Mouse (Mus musculus) liver, embryonic 16.5 days (tissue): ENCODE measurements around the gene Grap2. TPM values are rescaled to one million over a fixed set of nuclear protein-coding genes. Genes with fewer than 3 reads are reported as not detected.

ENCODE experiments used
- ATAC-seq: fragments of 200-750 bp; cut with Nextera tagmentation; 2 replicates; pipeline ENCODE4 v1.8.0; 2017; ENCODE audit warnings: low read depth, mild to moderate bottlenecking, moderate number of reproducible peaks, moderate library complexity
- H3K27ac ChIP-seq: fragments of 300-500 bp; sonication (generic); 2 replicates; pipeline ENCODE4 v1.5.1; 2014; ENCODE audit warnings: mild to moderate bottlenecking, low read length
- H3K27me3 ChIP-seq: fragments of 300-500 bp; sonication (generic); 2 replicates; pipeline ENCODE4 v1.6.1; 2014; ENCODE audit warnings: low read depth, low read length, mixed read lengths; ENCODE audit not compliant: control insufficient read depth, insufficient read depth
- H3K36me3 ChIP-seq: fragments of 300-500 bp; sonication (generic); 2 replicates; pipeline ENCODE4 v1.6.1; 2014; ENCODE audit warnings: mild to moderate bottlenecking; ENCODE audit not compliant: control insufficient read depth, insufficient read depth
- H3K4me1 ChIP-seq: fragments of 300-500 bp; sonication (generic); 2 replicates; pipeline ENCODE4 v1.6.1; 2014; ENCODE audit warnings: low read depth, low read length, mixed read lengths; ENCODE audit not compliant: control insufficient read depth
- H3K4me2 ChIP-seq: fragments of 300-500 bp; sonication (generic); 2 replicates; pipeline ENCODE4 v1.6.1; 2014; ENCODE audit warnings: low read depth, low read length, mixed read lengths
- H3K4me3 ChIP-seq: fragments of 300-500 bp; sonication (generic); 2 replicates; pipeline ENCODE4 v1.5.1; 2014; ENCODE audit warnings: low read depth, mild to moderate bottlenecking, low read length
- H3K9ac ChIP-seq: fragments of 300-500 bp; sonication (generic); 2 replicates; pipeline ENCODE4 v1.6.1; 2014; ENCODE audit warnings: low read depth, low read length
- H3K9me3 ChIP-seq: fragments of 300-500 bp; sonication (generic); replicated peaks from 2 replicates; pipeline ENCODE4 v1.6.1; 2016; ENCODE audit warnings: low read length; ENCODE audit not compliant: control insufficient read depth
- WGBS: fragments of 180-500 bp; shearing (Covaris S2); extraction: QIAGEN DNeasy Blood & Tissue Kit; methylation state at CpG from one replicate; pipeline ENCODE4 v1.1.7; 2014; ENCODE audit not compliant: insufficient replicate concordance; 5-methylcytosine and 5-hydroxymethylcytosine counted together
- polyA plus RNA-seq: library from polyadenylated mRNA; unstranded; fragments of >200 nt; fragmentation: Nextera tagmentation; extraction: Ambion mirVana; gene quantifications from 2 replicates; pipeline ENCODE4 v1.2.1, GENCODE M21; 2015

The Grap2 gene
- polyA plus RNA-seq, 1 experiment from 2014 or later: 12.7 TPM

DNA sequence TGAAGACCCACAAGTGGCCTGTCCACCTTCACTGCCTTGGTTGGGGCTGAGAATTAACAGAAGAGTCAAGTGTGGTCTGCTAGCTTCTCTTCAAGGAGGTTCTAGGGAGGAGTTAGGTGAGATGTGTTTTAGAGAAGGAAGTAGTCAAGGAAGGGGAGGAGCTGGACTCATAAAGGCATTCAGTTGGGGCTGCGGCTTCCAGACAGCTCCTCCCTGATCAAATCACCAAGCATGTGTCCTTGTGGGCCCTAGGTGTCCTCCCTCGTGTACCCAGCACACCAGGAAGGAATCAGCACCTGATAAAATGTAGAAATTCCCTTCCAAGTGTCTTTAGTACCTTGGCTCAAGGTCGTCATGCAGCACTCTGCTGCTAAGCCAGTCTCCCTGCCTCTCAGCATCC is 28.3 kb upstream of the Grap2 start:
- H3K27ac ChIP-seq: no peak overlapping the region
- peaks cover 10% of the 10 kb centered on the region; the same call in 1 of the 2 replicates for H3K27me3 ChIP-seq
- no peak overlapping the region for H3K4me2 ChIP-seq
- WGBS: 22% methylated on average over 3 of the region's 3 CpGs
- H3K4me3 ChIP-seq: no peak overlapping the region
- no peaks in the 10 kb centered on the region for H3K36me3 ChIP-seq
- peak; percentile 48 for ATAC-seq
- no peaks in the 10 kb centered on the region for H3K9me3 ChIP-seq
- H3K4me1 ChIP-seq: peaks cover 5% of the 10 kb centered on the region
- no peak overlapping the region for H3K9ac ChIP-seq

- Histone ChIP-seq H3K36me3 (no peaks in the 10 kb centered on the region), H3K9ac (no peak overlapping the region), H3K9me3 (no peaks in the 10 kb centered on the region), H3K27me3 (peaks cover 10% of the 10 kb centered on the region; the same call in 1 of the 2 replicates), H3K27ac (no peak overlapping the region), H3K4me3 (no peak overlapping the region), H3K4me2 (no peak overlapping the region), H3K4me1 (peaks cover 5% of the 10 kb centered on the region)
- ATAC-seq: no peak
- WGBS: 45% methylated on average over 6 of the region's 6 CpGs
Measured at GRCm38 (mm10) chr15:80545430-80545829, 27.0 kb upstream of the Grap2 start.

DNA sequence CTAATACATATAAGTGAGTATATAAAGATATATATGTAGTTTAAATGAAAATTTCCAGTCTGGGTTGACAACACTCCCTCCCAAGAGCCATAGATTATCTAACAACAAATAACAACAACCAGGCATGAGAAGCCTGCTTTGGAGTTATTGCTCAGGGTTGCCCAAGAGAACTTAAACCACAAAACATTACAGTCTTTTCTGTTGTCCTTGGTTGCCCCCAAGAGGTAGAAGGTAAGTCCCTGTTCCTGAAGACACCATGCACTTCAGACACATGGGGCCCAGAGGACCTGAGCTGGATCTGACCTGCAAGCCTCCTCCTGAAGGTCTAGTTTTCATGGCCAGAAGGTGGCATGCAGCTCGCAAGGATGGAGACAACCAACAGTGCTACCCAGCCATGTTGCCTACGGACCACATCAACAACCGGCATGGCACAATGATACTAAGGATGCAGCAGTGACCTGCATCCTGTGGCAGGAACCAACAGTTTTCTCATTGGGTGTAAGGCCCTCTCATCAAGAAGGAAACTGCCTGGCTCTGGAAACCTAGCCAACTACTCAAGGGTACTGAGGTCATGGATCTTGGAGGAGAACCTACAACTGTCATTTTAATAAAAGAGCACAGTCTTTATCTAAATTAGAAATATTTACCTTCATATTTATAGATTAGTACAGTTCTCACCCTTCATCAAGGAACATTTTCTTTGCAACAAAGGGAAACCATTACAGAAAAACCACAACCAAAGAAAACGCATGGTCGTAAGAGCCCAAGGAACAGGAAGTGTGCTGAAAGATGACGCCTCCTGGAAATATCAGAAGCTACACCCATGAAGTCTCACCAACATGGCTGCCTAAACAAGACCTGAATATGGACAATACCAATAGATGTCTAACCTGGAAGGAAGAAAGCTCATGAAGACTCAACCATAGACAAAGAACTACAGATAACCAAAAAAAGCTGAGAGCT is 17.3 kb upstream of the Grap2 start:
- ATAC-seq: no peak
- 56% methylated on average over 6 of the region's 6 CpGs for WGBS
- Histone ChIP-seq H3K9ac (no peak overlapping the region), H3K27ac (no peak overlapping the region), H3K27me3 (peaks cover 9% of the 10 kb centered on the region), H3K4me2 (no peak overlapping the region), H3K9me3 (no peaks in the 10 kb centered on the region), H3K36me3 (no peaks in the 10 kb centered on the region), H3K4me1 (no peaks in the 10 kb centered on the region), H3K4me3 (no peak overlapping the region)

DNA sequence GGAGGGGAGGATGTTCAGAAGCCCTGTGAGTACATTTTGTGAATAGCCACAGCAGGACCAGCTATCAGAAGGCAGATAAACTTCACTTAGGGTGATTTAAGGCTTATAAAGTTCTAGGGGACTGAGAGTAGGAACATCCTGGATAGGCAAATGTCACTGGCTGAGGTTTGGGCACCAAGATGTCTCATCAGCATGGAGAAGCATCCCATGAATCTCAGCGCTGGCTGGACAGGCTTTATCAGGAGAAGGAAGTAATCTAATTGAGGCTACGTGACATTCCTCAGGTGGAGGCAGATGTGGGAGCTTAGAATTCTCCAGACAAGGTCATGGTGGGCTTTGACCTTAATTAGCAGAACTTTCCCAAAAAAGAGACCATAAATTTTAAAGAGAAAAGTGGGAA is 16.4 kb upstream of the Grap2 start:
- Histone ChIP-seq H3K4me2 (no peak overlapping the region), H3K27me3 (peaks cover 15% of the 10 kb centered on the region), H3K4me3 (no peak overlapping the region), H3K27ac (no peak overlapping the region), H3K9me3 (no peaks in the 10 kb centered on the region), H3K36me3 (no peaks in the 10 kb centered on the region), H3K9ac (no peak overlapping the region), H3K4me1 (no peaks in the 10 kb centered on the region)
- no peak for ATAC-seq
- WGBS: 55% methylated on average over 2 of the region's 2 CpGs

- Histone ChIP-seq H3K27me3 (peaks cover 15% of the 10 kb centered on the region), H3K36me3 (no peaks in the 10 kb centered on the region), H3K9me3 (no peaks in the 10 kb centered on the region), H3K9ac (no peak overlapping the region), H3K4me1 (no peaks in the 10 kb centered on the region), H3K4me3 (no peak overlapping the region), H3K27ac (no peak overlapping the region), H3K4me2 (no peak overlapping the region)
- ATAC-seq: no peak
- 54% methylated on average over 4 of the region's 4 CpGs for WGBS
Measured at GRCm38 (mm10) chr15:80557745-80558144, 14.6 kb upstream of the Grap2 start.

DNA sequence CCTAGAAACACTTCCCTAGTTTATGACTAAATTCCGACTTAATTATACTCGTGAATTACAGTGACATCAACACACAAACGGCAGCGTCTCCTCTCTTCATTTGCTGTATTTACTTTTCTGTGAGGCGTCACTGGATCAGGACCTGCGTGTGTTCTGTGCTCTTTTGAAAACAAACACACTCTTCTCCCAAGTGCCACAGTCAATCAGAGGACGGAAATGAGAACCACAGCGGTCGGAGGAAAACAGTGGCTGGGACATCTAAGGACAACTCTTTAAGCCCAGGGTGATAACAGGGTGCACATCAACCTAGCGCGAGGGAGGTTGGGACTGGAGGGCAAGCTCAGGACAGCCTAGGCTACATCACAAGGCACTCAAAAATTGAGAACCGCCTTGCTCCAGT is 12.9 kb upstream of the Grap2 start:
- Histone ChIP-seq H3K9me3 (no peaks in the 10 kb centered on the region), H3K4me3 (no peak overlapping the region), H3K27ac (no peak overlapping the region), H3K36me3 (no peaks in the 10 kb centered on the region), H3K27me3 (peaks cover 15% of the 10 kb centered on the region), H3K4me1 (no peaks in the 10 kb centered on the region), H3K4me2 (no peak overlapping the region), H3K9ac (no peak overlapping the region)
- no peak for ATAC-seq
- 37% methylated on average over 12 of the region's 12 CpGs for WGBS

DNA sequence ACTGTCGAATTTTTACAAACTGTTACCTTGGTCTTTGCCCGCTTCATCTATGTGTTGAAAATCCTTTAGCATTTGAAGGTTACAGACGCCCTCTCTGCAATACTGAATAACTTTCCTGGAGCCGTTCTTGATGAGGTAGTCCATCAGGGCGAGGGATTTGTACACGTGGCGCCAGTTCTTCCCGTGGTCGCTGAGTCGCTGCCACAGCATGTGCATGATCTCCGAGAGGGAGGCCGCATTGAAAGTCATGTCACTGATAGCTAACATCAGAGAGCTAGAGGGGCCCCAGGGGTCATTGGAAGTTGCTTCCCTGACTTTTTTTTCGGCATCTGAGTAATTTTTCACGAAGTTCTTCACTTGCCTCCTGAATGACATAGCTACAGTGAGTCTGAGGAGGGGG is 12.4 kb upstream of the Grap2 start:
- Histone ChIP-seq H3K9ac (no peak overlapping the region), H3K36me3 (no peaks in the 10 kb centered on the region), H3K27ac (no peak overlapping the region), H3K4me3 (no peak overlapping the region), H3K4me1 (no peaks in the 10 kb centered on the region), H3K27me3 (peaks cover 15% of the 10 kb centered on the region), H3K4me2 (no peak overlapping the region), H3K9me3 (no peaks in the 10 kb centered on the region)
- no peak for ATAC-seq
- WGBS: 32% methylated on average over 14 of the region's 14 CpGs

- no peak for ATAC-seq
- Histone ChIP-seq H3K36me3 (no peaks in the 10 kb centered on the region), H3K27ac (no peak overlapping the region), H3K4me1 (no peaks in the 10 kb centered on the region), H3K4me3 (no peak overlapping the region), H3K9ac (no peak overlapping the region), H3K4me2 (no peak overlapping the region), H3K27me3 (peaks cover 15% of the 10 kb centered on the region), H3K9me3 (no peaks in the 10 kb centered on the region)
- 32% methylated on average over 15 of the region's 15 CpGs for WGBS
Measured at GRCm38 (mm10) chr15:80560646-80561580, 11.5 kb upstream of the Grap2 start.
